Mouse (Mus musculus) megakaryocyte, embryonic 14.5 days (primary cell): ENCODE results near the gene Eif4h.

Source experiments
- FLI1 ChIP-seq: IDR thresholded peaks from 2 replicates; pipeline ENCODE4 v1.6.1; 2012; ENCODE audit warnings: low read length, inconsistent platforms, mixed read lengths
- GATA1 ChIP-seq: IDR thresholded peaks from 3 replicates; pipeline ENCODE4 v1.6.1; 2012; ENCODE audit warnings: mixed read lengths, low read length, inconsistent platforms, borderline replicate concordance

- TF ChIP-seq GATA1, result no peak
- peak; percentile 89; the same call in 1 of the 2 replicates for TF ChIP-seq FLI1
Observed at GRCm38 (mm10) chr5:134582221-134582907, 56.9 kb downstream of the Eif4h start.
